In genomic region chr8:91531971-91532370, GRCm38 (mm10) we compare ENCODE assay signal across 9 mouse cellular contexts.
DNase-seq lines count a peak whose midpoint lies in the region; ATAC-seq and TF ChIP-seq lines count a peak whose summit lies in the region.
"Had no signal": no experiment of that assay in that cellular context is flagged by ENCODE, and none has a peak within 500 bp of the region (broad histone marks: within the 10 kb centered on the region; RNA-seq: fewer than 3 reads in every experiment).

No protein-coding gene starts in this region.

- H3K9me3 ChIP-seq in hindbrain, postnatal 0 days (ENCODE audit: low read length): no peaks in the 10 kb centered on the region
- no peaks in the 10 kb centered on the region for H3K9me3 ChIP-seq in midbrain, embryonic 16.5 days (replicated peaks; ENCODE audit: control insufficient read depth, low read length, poor library complexity, severe bottlenecking)

- H3K9ac ChIP-seq in hindbrain, postnatal 0 days (replicated peaks; ENCODE audit: low read length): no peak overlapping the region
- H3K9ac ChIP-seq in midbrain, embryonic 16.5 days (ENCODE audit: low read depth, low read length): no peak overlapping the region

- H3K27me3 ChIP-seq in hindbrain, postnatal 0 days (ENCODE audit: insufficient read depth, low read length): no peaks in the 10 kb centered on the region
- no peaks in the 10 kb centered on the region; the same call in 1 of the 2 replicates for H3K27me3 ChIP-seq in midbrain, embryonic 16.5 days (ENCODE audit: control insufficient read depth, insufficient read depth, low read depth, low read length)

- TF ChIP-seq CTCF in hindbrain, postnatal 0 days (IDR thresholded peaks at IDR 0.05; ENCODE audit: low read depth): peak; percentile 81

- 24% methylated on average over 8 of the region's 8 CpGs for WGBS in hindbrain, postnatal 0 days
- WGBS in midbrain, embryonic 16.5 days: 23% methylated on average over 8 of the region's 8 CpGs

- H3K4me3 ChIP-seq in hindbrain, postnatal 0 days (ENCODE audit: low read length): no peak overlapping the region
- H3K4me3 ChIP-seq in midbrain, embryonic 16.5 days (ENCODE audit: low read depth, low read length): no peak overlapping the region
- H3K4me3 ChIP-seq: erythroblast, embryonic 14.5 days had no signal

- H3K4me1 ChIP-seq in hindbrain, postnatal 0 days (ENCODE audit: insufficient read depth, low read length): 0 out of 2 replicates have a peak, but pooled peaks cover 4% of the 10 kb centered on the region
- peaks cover 22% of the 10 kb centered on the region for H3K4me1 ChIP-seq in midbrain, embryonic 16.5 days (ENCODE audit: control insufficient read depth, insufficient read depth, low read length)

- no peak overlapping the region for H3K27ac ChIP-seq in hindbrain, postnatal 0 days
- H3K27ac ChIP-seq in midbrain, embryonic 16.5 days (ENCODE audit: low read length): no peak overlapping the region

- DNase-seq in ovary, postnatal 10 days (ENCODE audit: low spot score): peak; percentile 58
- no peak for DNase-seq in ovary, adult 18-20 months (ENCODE audit: low spot score)
- peak; percentile 76 to 85 for DNase-seq in cerebellum, adult 18-20 months
- peak; percentile 20 to 62 for DNase-seq in frontal cortex, postnatal 10 days (ENCODE audit: low spot score in 2 of 2)
- peak; percentile 87 for DNase-seq in hindbrain, postnatal 0 days (ENCODE audit: low spot score)
- peak; percentile 40 to 58 for DNase-seq in left cerebral cortex, postnatal 36 days (ENCODE audit: low spot score in 2 of 2)
- peak; percentile 32 for DNase-seq in testis, postnatal 14 days (ENCODE audit: low spot score)

- ATAC-seq in hindbrain, postnatal 0 days: peak; percentile 65; the same call in 1 of the 2 replicates
- ATAC-seq in midbrain, embryonic 16.5 days: peak; percentile 49; the same call in 1 of the 2 replicates

- no peak overlapping the region for H3K4me2 ChIP-seq in hindbrain, postnatal 0 days (ENCODE audit: low read depth, low read length)
- no peak overlapping the region for H3K4me2 ChIP-seq in midbrain, embryonic 16.5 days (ENCODE audit: low read length)

- H3K36me3 ChIP-seq in hindbrain, postnatal 0 days (ENCODE audit: insufficient read depth, low read length): no peaks in the 10 kb centered on the region
- H3K36me3 ChIP-seq in midbrain, embryonic 16.5 days (ENCODE audit: control insufficient read depth, insufficient read depth, low read length): no peaks in the 10 kb centered on the region

- intact Hi-C loops in left cerebral cortex, postnatal 36 days (cut with DNase I): loop anchor here (5.0 kb wide), 2 partner anchors 265 to 825 kb away; partner anchors contain the start of gene Irx5
